Mouse (Mus musculus) left cerebral cortex, postnatal 10 days (tissue): ENCODE measurements around the gene Calr. TPM values are rescaled to one million over a fixed set of nuclear protein-coding genes. Genes with fewer than 3 reads are reported as not detected.

Experiments used
- DNase-seq, 2 experiments: peaks; one replicate each; pipeline ENCODE4 v3.0.0; 2021 to 2022; ENCODE audit warnings: low spot score in 2 of 2, mixed read lengths in 1 of 2; ENCODE audit errors: extremely low spot score in 1 of 2
- intact Hi-C: fragments of 180-260 bp; cut with DNase I; formaldehyde crosslinking; loops from one replicate; pipeline ENCODE4 v1.15.1; 2025
- microRNA-seq: library from miRNA; unstranded; fragments of <30 nt; microRNA quantifications from one replicate; pipeline ENCODE4 v1.2.0, GENCODE M21; 2022
- total RNA-seq, 2 experiments: library from RNA; stranded (reverse); gene quantifications; 2 replicates each; pipeline ENCODE4 v1.2.3; 2021

Calr gene
- total RNA-seq, 2 experiments from 2014 or later: 455 to 481 TPM

DNA sequence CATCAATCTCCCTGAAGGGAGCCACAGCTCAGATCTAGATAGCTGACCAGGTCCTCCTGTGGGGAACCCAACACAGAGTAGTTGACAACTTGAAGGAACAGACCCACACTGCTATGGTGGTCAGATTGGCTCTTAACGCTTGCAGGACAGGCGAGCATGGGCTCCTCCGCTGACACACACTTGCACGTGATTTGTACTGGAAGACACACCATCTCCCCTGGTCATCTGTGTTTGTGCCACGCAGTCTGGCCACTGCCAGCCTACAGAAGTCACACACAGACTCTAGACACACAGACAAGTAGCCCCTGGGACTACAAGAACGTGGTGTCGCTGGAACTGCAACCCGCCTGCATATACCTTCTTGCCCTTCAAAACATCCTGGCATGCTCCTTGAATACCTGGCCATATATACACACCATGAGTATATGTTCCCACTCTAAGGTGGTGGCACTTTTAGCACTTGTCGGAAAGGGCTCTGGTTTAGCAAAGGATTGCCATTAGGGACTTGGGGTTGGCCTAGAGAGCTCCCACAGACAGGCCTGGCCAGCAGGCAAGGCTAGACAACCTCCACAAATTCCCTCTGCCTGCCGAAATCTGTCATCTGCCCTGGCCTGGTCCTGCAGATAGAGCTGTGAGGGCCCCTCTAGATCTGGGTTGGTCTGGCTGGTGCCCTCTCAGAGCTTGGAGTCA, 48.1 kb downstream of the Calr start:
- intact Hi-C loops: loop anchor here (1.0 kb wide), 1 partner anchor 18 kb away; no protein-coding TSS in a partner anchor
- DNase-seq: no peak

GRCm38 (mm10) chr8:84797971-84798370, 48.8 kb downstream of the Calr start:
- intact Hi-C loops: no loop called here

GRCm38 (mm10) chr8:84797256-84797797, 49.4 kb downstream of the Calr start:
- DNase-seq: peak in 1 of 2 experiments; percentile 34
- intact Hi-C loops: no loop called here

More at GRCm38 (mm10) chr8:84797971-84798370, 48.8 kb downstream of the Calr start:
- peak in 1 of 2 experiments; percentile 45 for DNase-seq

- DNase-seq: peak in 1 of 2 experiments; percentile 59
- intact Hi-C loops: no loop called here
These were observed 52.2 kb downstream of the Calr start for GRCm38 (mm10) chr8:84794486-84794885.

DNA sequence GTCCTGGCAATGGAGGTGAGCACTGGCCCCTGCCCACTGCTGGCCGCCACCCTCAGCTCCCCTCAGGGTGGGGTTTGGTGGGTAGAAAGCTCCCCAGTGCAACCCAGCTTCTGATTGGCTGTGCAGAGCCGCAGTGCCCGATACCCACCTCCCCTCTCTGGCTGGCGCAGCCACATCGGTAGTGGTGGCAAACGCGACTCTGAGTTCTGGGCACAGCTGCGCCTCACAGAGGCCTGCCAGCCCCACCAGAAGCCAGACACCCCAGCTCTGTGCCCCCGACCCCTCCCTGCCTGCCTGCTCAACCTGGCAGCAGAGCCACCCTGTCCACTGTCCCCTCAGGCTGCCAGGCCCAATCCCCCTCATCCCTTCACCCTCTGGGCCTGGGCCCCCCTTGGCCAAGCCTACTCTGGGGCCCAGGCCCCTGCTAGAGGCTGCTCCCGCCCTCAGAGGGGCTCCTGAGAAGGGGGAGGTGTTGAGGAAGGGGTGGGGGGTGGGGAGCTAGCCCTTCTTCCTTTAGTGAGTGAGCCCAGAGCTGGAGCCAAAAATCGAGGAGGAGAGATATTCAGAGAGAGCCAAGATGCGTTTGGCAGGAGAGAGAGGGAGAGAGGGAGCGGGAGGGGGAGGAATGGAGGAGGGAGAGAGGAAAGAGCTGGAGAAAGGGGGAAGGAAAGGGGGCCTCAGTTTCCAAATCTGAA, 52.8 kb downstream of the Calr start:
- peak; percentile 76 to 84 for DNase-seq
- intact Hi-C loops: no loop called here

DNA sequence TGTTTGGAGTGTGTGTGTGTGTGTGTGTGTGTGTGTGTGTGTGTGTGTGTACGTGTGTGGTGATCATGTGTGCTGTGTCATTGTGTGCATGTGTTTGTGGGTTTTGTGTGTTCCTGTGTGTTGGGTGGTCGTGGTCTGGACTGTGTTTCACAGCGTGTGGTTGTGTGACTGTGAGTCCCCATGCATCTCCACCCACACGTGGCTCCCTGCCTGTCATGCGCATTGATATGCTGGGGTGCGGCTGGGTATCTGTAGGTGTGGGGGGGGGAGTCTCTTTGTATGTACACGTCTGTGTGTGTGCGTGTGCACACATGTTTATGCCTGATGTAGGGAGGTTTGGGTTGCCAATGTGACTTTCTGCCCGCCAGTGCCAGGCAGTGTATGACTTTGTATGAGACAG, 53.6 kb downstream of the Calr start:
- peak in 1 of 2 experiments; percentile 52 for DNase-seq
- intact Hi-C loops: no loop called here

DNA sequence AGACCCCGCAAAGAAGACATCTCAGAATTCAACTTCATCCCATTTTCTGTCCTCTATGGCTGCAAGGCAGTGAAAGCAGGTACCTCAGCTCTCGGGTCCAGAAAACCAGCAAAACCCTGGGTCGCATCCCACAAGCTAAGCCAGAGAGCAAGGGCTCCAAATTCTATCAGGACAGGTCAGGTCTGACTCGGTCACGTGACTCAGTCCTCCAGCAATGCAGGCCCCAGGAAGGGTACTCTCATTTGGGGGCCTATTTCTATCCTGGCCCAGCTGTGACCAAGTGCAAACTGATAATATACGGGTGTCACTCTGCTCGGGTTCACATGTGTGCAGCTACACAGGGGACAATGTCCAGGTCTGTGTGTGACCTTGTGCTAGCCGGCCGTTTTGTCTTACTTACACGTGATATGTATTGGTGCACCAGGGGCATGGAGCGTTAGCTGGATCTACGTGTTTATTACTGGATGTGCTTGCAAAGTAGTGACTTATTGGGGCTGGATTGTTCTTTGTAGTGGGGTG, 54.2 kb downstream of the Calr start:
- intact Hi-C loops: no loop called here
- no peak for DNase-seq

Small RNA genes within 50 kb of the gene (microRNA-seq; reads per million reads assigned to microRNA genes)
- 17.0 reads per million, percentile 37 among the genes with 10 or more reads in this experiment for gene Mir7069

Other genes starting within 250 kb of the Calr start
- 10 to 100 TPM; 10.9 to 12.3 TPM for gene Ier2, start 184.1 kb downstream of the Calr start, total RNA-seq
- gene Trmt1, start 160.6 kb downstream of the Calr start, total RNA-seq: 100 to 1,000 TPM; 103 to 106 TPM
- 10 to 100 TPM; 77.0 to 77.9 TPM for gene Nacc1, start 159.1 kb downstream of the Calr start, total RNA-seq
- 1 to 10 TPM; 4.3 to 4.5 TPM for gene Lyl1, start 145.5 kb downstream of the Calr start, total RNA-seq
- gene G430095P16Rik, start 123.9 kb downstream of the Calr start, total RNA-seq: under 1 TPM in 1 of 2 experiments, not detected in 1; 0.51 TPM
- 100 to 1,000 TPM; 397 to 441 TPM for gene Nfix, start 46.6 kb downstream of the Calr start, total RNA-seq
- gene Dand5, start 24.1 kb downstream of the Calr start, total RNA-seq: 1 to 10 TPM; 7.4 to 8.3 TPM
- gene Gadd45gip1, start 15.4 kb downstream of the Calr start, total RNA-seq: 10 to 100 TPM; 20.6 to 21.3 TPM
- gene Rad23a, start 6.3 kb downstream of the Calr start, total RNA-seq: 10 to 100 TPM; 57.0 to 60.1 TPM
- gene Farsa, start 10.1 kb upstream of the Calr start, total RNA-seq: 10 to 100 TPM; 59.5 to 65.8 TPM
- gene Syce2, start 25.2 kb upstream of the Calr start, total RNA-seq: 10 to 100 TPM; 19.3 to 22.8 TPM
- gene Gcdh, start 47.0 kb upstream of the Calr start, total RNA-seq: 10 to 100 TPM; 29.4 to 36.6 TPM
- not detected for gene Klf1, start 55.0 kb upstream of the Calr start, total RNA-seq
- 1 to 10 TPM; 2.5 to 2.9 TPM for gene Dnase2a, start 61.6 kb upstream of the Calr start, total RNA-seq
- gene Mast1, start 90.4 kb upstream of the Calr start, total RNA-seq: 100 to 1,000 TPM; 183 to 187 TPM
- gene Rtbdn, start 100.1 kb upstream of the Calr start, total RNA-seq: 1 to 10 TPM; 4.2 to 4.6 TPM
- not detected for gene Gm49661, start 122.5 kb upstream of the Calr start, total RNA-seq
- gene Prdx2, start 122.7 kb upstream of the Calr start, total RNA-seq: 100 to 1,000 TPM; 507 to 518 TPM
- 10 to 100 TPM; 41.0 to 44.2 TPM for gene Rnaseh2a, start 122.8 kb upstream of the Calr start, total RNA-seq
- 10 to 100 TPM; 29.9 to 33.0 TPM for gene Junb, start 131.8 kb upstream of the Calr start, total RNA-seq
- 10 to 100 TPM; 13.4 to 13.9 TPM for gene Hook2, start 143.7 kb upstream of the Calr start, total RNA-seq
- gene Best2, start 167.6 kb upstream of the Calr start, total RNA-seq: not detected
- 100 to 1,000 TPM; 111 to 113 TPM for gene Asna1, start 178.3 kb upstream of the Calr start, total RNA-seq
- 100 to 1,000 TPM; 139 to 145 TPM for gene Trir, start 179.9 kb upstream of the Calr start, total RNA-seq
- 100 to 1,000 TPM; 168 to 193 TPM for gene Tnpo2, start 190.0 kb upstream of the Calr start, total RNA-seq
- 10 to 100 TPM; 60.1 to 63.5 TPM for gene Fbxw9, start 213.1 kb upstream of the Calr start, total RNA-seq
- not detected for gene Gm5741, start 221.0 kb upstream of the Calr start, total RNA-seq
- gene Dhps, start 224.8 kb upstream of the Calr start, total RNA-seq: 10 to 100 TPM; 72.3 to 78.4 TPM
- 10 to 100 TPM; 54.3 to 60.4 TPM for gene Wdr83os, start 233.8 kb upstream of the Calr start, total RNA-seq
- gene Wdr83, start 234.4 kb upstream of the Calr start, total RNA-seq: 10 to 100 TPM; 24.8 to 28.9 TPM
- 10 to 100 TPM; 35.6 to 37.2 TPM for gene Man2b1, start 236.3 kb upstream of the Calr start, total RNA-seq